Mouse (Mus musculus): Measurements from ENCODE around the gene Gbgt1. TPM values are rescaled to one million over a fixed set of nuclear protein-coding genes. Genes with fewer than 3 reads are reported as not detected.
A peak's percentile ranks its signal among the peaks of the same experiment; 100 is the strongest.
"Not testable (repeated sequence)": the region's sequence is repeated elsewhere in the genome, so short reads cannot be mapped to it uniquely, and the experiment has no call there.

Gbgt1 gene
- polyA plus RNA-seq, 1 experiment from 2014 or later: 3.5 TPM

DNA sequence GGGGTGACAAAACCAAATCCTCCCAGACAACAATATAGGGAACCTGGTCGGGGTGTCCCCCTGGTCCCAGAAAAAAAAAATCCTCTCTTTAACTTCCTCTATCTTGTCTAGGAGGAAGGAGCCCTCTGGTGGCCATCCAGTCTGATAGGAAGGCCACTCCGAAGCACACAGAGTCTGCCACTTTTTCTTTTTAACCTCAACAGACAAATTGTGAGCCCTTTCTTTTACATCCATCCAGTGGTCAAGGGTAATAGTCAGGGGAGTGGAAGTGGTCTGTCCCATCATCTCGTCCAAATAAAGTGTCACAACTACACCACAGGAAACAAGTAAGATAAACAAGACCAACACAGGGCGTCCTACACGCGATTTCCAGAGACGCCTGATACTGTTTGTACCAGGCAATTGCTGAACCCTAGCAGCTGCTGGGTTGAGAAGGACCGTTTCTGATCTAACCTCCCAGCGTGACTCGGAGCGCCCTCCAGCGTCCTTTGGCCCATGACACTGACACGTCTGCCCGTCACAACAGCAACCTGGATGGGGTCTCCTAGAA is 1.4 kb upstream of the Gbgt1 start:
- WGBS: 64% methylated on average over 14 of the region's 14 CpGs
- H3K4me2 ChIP-seq (replicated peaks; ENCODE audit: low read depth, low read length): peak overlapping the region; percentile 15
- no peaks in the 10 kb centered on the region for H3K9me3 ChIP-seq (ENCODE audit: control insufficient read depth, low read length)
- no peaks in the 10 kb centered on the region for H3K27me3 ChIP-seq (ENCODE audit: control insufficient read depth, insufficient read depth, low read length)
- no peak for ATAC-seq (ENCODE audit: low FRiP score, low TSS enrichment)
- H3K27ac ChIP-seq (ENCODE audit: low read depth, low read length): peak overlapping the region; percentile 44; the same call in 1 of the 2 replicates
- no peaks in the 10 kb centered on the region for H3K36me3 ChIP-seq (ENCODE audit: control insufficient read depth, insufficient read depth, low read length)
- H3K4me3 ChIP-seq (ENCODE audit: low read length): no peak overlapping the region
- no peaks in the 10 kb centered on the region for H3K4me1 ChIP-seq (ENCODE audit: control insufficient read depth, insufficient read depth, low read length)
- H3K9ac ChIP-seq (ENCODE audit: low read depth, low read length): no peak overlapping the region

DNA sequence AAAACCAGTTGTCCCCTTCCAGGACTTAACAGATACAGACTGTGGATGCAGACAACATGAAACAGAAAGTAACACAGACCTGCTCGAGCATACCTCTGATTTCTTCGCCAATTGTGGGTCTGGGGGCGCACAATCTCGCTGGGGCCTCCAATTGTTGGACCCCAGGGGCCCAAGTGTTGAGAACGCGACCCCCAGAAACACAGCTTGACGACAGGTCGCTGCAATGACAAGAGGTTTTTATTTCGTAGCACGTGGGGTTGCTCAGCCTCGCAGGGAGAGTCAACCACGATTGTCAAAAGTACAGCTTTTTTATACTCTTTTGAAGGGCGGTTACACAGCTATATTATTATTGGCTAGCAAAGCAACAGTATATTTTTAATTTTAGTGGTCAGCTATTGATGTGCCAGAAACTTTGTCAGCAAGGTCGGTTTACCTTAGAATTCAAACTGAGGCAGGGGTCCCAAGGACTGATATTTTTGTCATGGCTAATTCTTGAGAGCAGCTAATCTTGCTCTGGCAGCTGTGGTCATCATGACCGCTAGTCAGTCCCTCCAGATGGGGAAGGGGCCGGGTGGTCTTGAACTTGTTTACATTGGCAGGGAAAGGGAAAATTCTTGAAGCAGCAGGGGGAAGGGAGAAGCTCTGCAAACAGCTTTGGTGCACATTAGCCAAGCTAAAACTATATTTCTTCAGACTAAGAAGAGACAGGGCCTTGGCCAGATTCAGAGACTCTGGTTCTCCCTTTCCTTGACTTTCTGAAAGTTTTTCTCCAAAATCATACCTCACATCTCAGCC is 693 bp upstream of the Gbgt1 start:
- ATAC-seq (ENCODE audit: low FRiP score, low TSS enrichment): peak; percentile 78
- no peaks in the 10 kb centered on the region for H3K27me3 ChIP-seq (ENCODE audit: control insufficient read depth, insufficient read depth, low read length)
- H3K36me3 ChIP-seq (ENCODE audit: control insufficient read depth, insufficient read depth, low read length): no peaks in the 10 kb centered on the region
- H3K9ac ChIP-seq (ENCODE audit: low read depth, low read length): no peak overlapping the region
- no peak overlapping the region for H3K4me3 ChIP-seq (ENCODE audit: low read length)
- WGBS: 64% methylated on average over 16 of the region's 16 CpGs
- H3K4me2 ChIP-seq (replicated peaks; ENCODE audit: low read depth, low read length): peak overlapping the region; percentile 15
- H3K9me3 ChIP-seq (ENCODE audit: control insufficient read depth, low read length): no peaks in the 10 kb centered on the region
- peak overlapping the region; percentile 87 for H3K27ac ChIP-seq (ENCODE audit: low read depth, low read length)
- no peaks in the 10 kb centered on the region for H3K4me1 ChIP-seq (ENCODE audit: control insufficient read depth, insufficient read depth, low read length)

DNA sequence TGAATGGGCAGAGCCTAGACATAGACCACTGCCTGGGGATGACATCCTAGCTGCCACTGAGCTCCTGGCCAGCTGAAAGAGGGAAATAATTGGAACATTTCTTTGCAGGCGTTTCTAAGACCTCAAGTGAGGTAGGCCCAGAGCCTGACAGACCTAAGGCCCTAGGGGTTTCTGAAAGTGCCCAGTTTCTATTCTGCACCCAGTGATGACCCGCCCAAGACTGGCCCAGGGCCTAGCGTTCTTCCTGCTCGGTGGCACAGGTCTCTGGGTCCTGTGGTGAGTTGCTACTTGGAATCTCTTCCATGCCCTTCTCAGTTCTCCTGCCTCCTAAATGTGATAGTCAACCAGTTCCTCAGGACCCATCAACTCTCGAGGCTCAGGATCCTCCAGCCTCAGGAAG is 870 bp downstream of the Gbgt1 start:
- WGBS: 90% methylated on average over 5 of the region's 5 CpGs
- Histone ChIP-seq H3K9ac (ENCODE audit: low read depth, low read length) (no peak overlapping the region), H3K27me3 (ENCODE audit: control insufficient read depth, insufficient read depth, low read length) (no peaks in the 10 kb centered on the region), H3K36me3 (ENCODE audit: control insufficient read depth, insufficient read depth, low read length) (no peaks in the 10 kb centered on the region), H3K4me1 (ENCODE audit: control insufficient read depth, insufficient read depth, low read length) (no peaks in the 10 kb centered on the region), H3K9me3 (ENCODE audit: control insufficient read depth, low read length) (no peaks in the 10 kb centered on the region), H3K4me2 (replicated peaks; ENCODE audit: low read depth, low read length) (peak overlapping the region; percentile 21; the same call in 1 of the 2 replicates), H3K27ac (ENCODE audit: low read depth, low read length) (peak overlapping the region; percentile 87; the same call in 1 of the 2 replicates), H3K4me3 (ENCODE audit: low read length) (no peak overlapping the region)
- ATAC-seq (ENCODE audit: low FRiP score, low TSS enrichment): no peak

DNA sequence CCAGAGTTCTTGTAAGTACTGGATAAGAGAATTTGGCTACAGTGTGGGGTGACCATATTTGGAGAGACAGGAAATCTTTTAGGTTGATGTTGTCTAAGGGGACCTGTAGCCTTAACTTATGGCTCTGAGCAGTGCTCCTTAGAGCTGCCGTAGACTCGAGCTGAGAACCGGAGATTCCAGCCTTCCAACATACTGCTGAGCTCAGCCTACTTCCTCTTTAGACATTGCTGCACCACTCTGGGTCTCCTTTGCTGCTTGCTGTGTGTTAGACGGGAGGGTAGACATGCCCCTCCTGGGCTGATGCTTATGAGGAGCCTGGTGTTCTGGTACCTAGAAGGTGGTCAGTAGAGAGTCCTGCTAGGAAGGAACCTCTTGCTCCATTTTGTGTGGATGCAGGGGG is 1.7 kb downstream of the Gbgt1 start:
- ATAC-seq (ENCODE audit: low FRiP score, low TSS enrichment): no peak
- no peaks in the 10 kb centered on the region for H3K36me3 ChIP-seq (ENCODE audit: control insufficient read depth, insufficient read depth, low read length)
- H3K4me2 ChIP-seq (replicated peaks; ENCODE audit: low read depth, low read length): no peak overlapping the region
- H3K4me1 ChIP-seq (ENCODE audit: control insufficient read depth, insufficient read depth, low read length): no peaks in the 10 kb centered on the region
- H3K27me3 ChIP-seq (ENCODE audit: control insufficient read depth, insufficient read depth, low read length): no peaks in the 10 kb centered on the region
- H3K9ac ChIP-seq (ENCODE audit: low read depth, low read length): no peak overlapping the region
- H3K4me3 ChIP-seq (ENCODE audit: low read length): no peak overlapping the region
- WGBS: 79% methylated on average over 4 of the region's 4 CpGs
- H3K27ac ChIP-seq (ENCODE audit: low read depth, low read length): no peak overlapping the region
- H3K9me3 ChIP-seq (ENCODE audit: control insufficient read depth, low read length): no peaks in the 10 kb centered on the region

- Histone ChIP-seq H3K4me2 (replicated peaks; ENCODE audit: low read depth, low read length) (no peak overlapping the region), H3K9me3 (ENCODE audit: control insufficient read depth, low read length) (no peaks in the 10 kb centered on the region), H3K4me3 (ENCODE audit: low read length) (no peak overlapping the region), H3K4me1 (ENCODE audit: control insufficient read depth, insufficient read depth, low read length) (no peaks in the 10 kb centered on the region), H3K27ac (ENCODE audit: low read depth, low read length) (no peak overlapping the region), H3K36me3 (ENCODE audit: control insufficient read depth, insufficient read depth, low read length) (no peaks in the 10 kb centered on the region), H3K27me3 (ENCODE audit: control insufficient read depth, insufficient read depth, low read length) (no peaks in the 10 kb centered on the region), H3K9ac (ENCODE audit: low read depth, low read length) (no peak overlapping the region)
- ATAC-seq (ENCODE audit: low FRiP score, low TSS enrichment): no peak
- WGBS: 89% methylated on average over 10 of the region's 10 CpGs
These were observed 6.3 kb downstream of the Gbgt1 start for GRCm38 (mm10) chr2:28502987-28503386.

DNA sequence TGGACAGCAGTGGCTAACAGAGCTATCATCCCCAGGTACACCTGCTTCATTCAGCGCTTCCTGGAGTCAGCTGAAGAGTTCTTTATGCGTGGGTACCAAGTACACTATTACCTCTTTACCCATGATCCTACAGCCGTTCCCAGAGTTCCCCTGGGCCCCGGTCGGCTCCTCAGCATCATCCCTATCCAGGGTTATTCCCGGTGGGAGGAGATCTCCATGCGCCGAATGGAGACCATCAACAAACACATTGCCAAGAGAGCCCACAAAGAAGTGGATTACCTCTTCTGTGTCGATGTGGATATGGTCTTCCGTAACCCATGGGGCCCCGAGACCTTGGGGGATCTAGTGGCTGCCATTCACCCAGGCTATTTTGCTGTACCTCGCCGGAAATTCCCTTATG is 8.0 kb downstream of the Gbgt1 start:
- Histone ChIP-seq H3K4me2 (replicated peaks; ENCODE audit: low read depth, low read length) (no peak overlapping the region), H3K27me3 (ENCODE audit: control insufficient read depth, insufficient read depth, low read length) (no peaks in the 10 kb centered on the region), H3K4me1 (ENCODE audit: control insufficient read depth, insufficient read depth, low read length) (no peaks in the 10 kb centered on the region), H3K36me3 (ENCODE audit: control insufficient read depth, insufficient read depth, low read length) (no peaks in the 10 kb centered on the region), H3K27ac (ENCODE audit: low read depth, low read length) (no peak overlapping the region), H3K9ac (ENCODE audit: low read depth, low read length) (no peak overlapping the region), H3K9me3 (ENCODE audit: control insufficient read depth, low read length) (no peaks in the 10 kb centered on the region), H3K4me3 (ENCODE audit: low read length) (no peak overlapping the region)
- 88% methylated on average over 13 of the region's 13 CpGs for WGBS
- ATAC-seq (ENCODE audit: low FRiP score, low TSS enrichment): no peak

DNA sequence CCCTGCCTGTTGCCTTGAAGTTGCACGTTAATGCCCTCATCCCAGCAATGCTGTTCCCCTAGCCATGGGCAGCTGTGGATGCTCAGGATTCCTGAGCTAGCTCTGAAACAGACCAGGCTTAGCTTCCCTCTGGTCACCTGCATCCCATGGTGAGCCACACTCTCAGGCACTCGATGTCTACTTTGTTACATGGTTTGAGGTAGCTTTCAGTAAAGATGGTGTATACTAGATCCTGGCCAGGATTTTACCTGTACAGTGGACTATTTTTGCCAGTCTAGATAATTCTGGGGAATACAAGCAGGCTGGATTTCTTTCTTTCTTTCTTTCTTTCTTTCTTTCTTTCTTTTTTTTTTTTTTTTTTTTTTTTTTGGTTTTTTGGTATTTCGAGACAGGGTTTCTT is 9.1 kb downstream of the Gbgt1 start, which contains the start of gene Gm10134:
TSS of gene Gm10134 (plus strand) at position 301 of the 400 bp plus-strand sequence.
- H3K4me2 ChIP-seq (replicated peaks; ENCODE audit: low read depth, low read length): no peak within 1 kb of the TSS
- H3K9me3 ChIP-seq (ENCODE audit: control insufficient read depth, low read length): no peaks in the 10 kb centered on the region
- H3K27ac ChIP-seq (ENCODE audit: low read depth, low read length): no peak within 1 kb of the TSS
- H3K4me3 ChIP-seq (ENCODE audit: low read length): no peak within 1 kb of the TSS
- no peak within 1 kb of the TSS for H3K9ac ChIP-seq (ENCODE audit: low read depth, low read length)
- no peaks in the 10 kb centered on the region for H3K27me3 ChIP-seq (ENCODE audit: control insufficient read depth, insufficient read depth, low read length)
- WGBS: 70% methylated on average over 3 of the region's 3 CpGs
- no peak for ATAC-seq (ENCODE audit: low FRiP score, low TSS enrichment)
- H3K36me3 ChIP-seq (ENCODE audit: control insufficient read depth, insufficient read depth, low read length): no peaks in the 10 kb centered on the region
- H3K4me1 ChIP-seq (ENCODE audit: control insufficient read depth, insufficient read depth, low read length): no peaks in the 10 kb centered on the region

DNA sequence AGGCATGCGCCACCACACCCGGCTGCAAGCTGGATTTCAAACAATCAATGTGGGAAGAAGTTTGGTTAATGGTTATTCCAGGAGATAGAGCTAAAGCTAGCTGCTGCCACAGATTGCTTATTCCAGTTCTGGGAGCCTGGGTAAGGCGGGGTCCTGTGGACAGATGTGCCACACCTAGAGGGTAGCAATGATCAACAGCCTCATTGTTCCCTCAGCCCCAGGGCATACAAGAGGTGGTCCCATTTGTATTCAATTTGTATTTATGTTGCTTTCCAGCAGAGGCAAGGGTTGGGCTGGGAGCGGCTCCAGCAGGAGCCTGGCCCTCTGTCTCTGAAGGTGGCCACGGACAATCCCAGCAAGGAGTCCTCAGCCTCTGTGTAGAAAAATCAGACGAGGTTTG is 9.6 kb downstream of the Gbgt1 start:
- no peaks in the 10 kb centered on the region for H3K27me3 ChIP-seq (ENCODE audit: control insufficient read depth, insufficient read depth, low read length)
- no peak overlapping the region for H3K27ac ChIP-seq (ENCODE audit: low read depth, low read length)
- H3K4me1 ChIP-seq (ENCODE audit: control insufficient read depth, insufficient read depth, low read length): no peaks in the 10 kb centered on the region
- no peak overlapping the region for H3K4me2 ChIP-seq (replicated peaks; ENCODE audit: low read depth, low read length)
- no peak overlapping the region for H3K4me3 ChIP-seq (ENCODE audit: low read length)
- no peaks in the 10 kb centered on the region for H3K9me3 ChIP-seq (ENCODE audit: control insufficient read depth, low read length)
- no peak overlapping the region for H3K9ac ChIP-seq (ENCODE audit: low read depth, low read length)
- no peaks in the 10 kb centered on the region for H3K36me3 ChIP-seq (ENCODE audit: control insufficient read depth, insufficient read depth, low read length)
- no peak for ATAC-seq (ENCODE audit: low FRiP score, low TSS enrichment)
- 85% methylated on average over 6 of the region's 6 CpGs for WGBS

GRCm38 (mm10) chr2:28511600-28511999 is 14.9 kb downstream of the Gbgt1 start:
- peaks cover 14% of the 10 kb centered on the region for H3K4me1 ChIP-seq (ENCODE audit: control insufficient read depth, insufficient read depth, low read length)
- H3K9ac ChIP-seq (ENCODE audit: low read depth, low read length); H3K27me3 ChIP-seq (ENCODE audit: control insufficient read depth, insufficient read depth, low read length); H3K4me3 ChIP-seq (ENCODE audit: low read length); H3K27ac ChIP-seq (ENCODE audit: low read depth, low read length); ATAC-seq (ENCODE audit: low FRiP score, low TSS enrichment); H3K4me2 ChIP-seq (replicated peaks; ENCODE audit: low read depth, low read length); H3K9me3 ChIP-seq (ENCODE audit: control insufficient read depth, low read length); H3K36me3 ChIP-seq (ENCODE audit: control insufficient read depth, insufficient read depth, low read length): not testable (repeated sequence)
- WGBS: 57% methylated on average over 5 of the region's 5 CpGs
